Mouse (Mus musculus) ES-Bruce4 (cell line): ENCODE results near the gene Peli1.

Experiments
- CTCF ChIP-seq: IDR thresholded peaks from one replicate; pipeline ENCODE4 v1.8.1; 2011; ENCODE audit warnings: low read depth, low read length
- EP300 ChIP-seq: IDR thresholded peaks from 2 replicates; pipeline ENCODE4 v1.6.1; 2011; ENCODE audit warnings: low read depth, low read length; ENCODE audit not compliant: insufficient read depth

- TF ChIP-seq CTCF (no peak), EP300 (no peak)
These were observed 75.5 kb downstream of the Peli1 start for GRCm38 (mm10) chr11:21166495-21167096.
